Mouse (Mus musculus) embryonic facial prominence, embryonic 14.5 days (tissue): ENCODE measurements at regions not wholly inside any gene's neighbourhood (a gene's known extent, or its start where the extent isn't known, plus 50 kb on each side); places are given as distances from the start of the nearest gene placed in this dataset.

Experiments used
- ATAC-seq: fragments of 200-750 bp; cut with Nextera tagmentation; 2 replicates; pipeline ENCODE4 v1.8.0; 2017; ENCODE audit warnings: low read depth, moderate number of reproducible peaks, moderate TSS enrichment
- DNase-seq: peaks from one replicate; pipeline ENCODE4 v3.0.0-alpha.2; 2015; ENCODE audit warnings: low spot score
- H3K27ac ChIP-seq: fragments of 300-500 bp; sonication (generic); replicated peaks from 2 replicates; pipeline ENCODE4 v1.5.1; 2014; ENCODE audit warnings: low read depth, mild to moderate bottlenecking, low read length, moderate library complexity
- H3K27me3 ChIP-seq: fragments of 300-500 bp; sonication (generic); replicated peaks from 2 replicates; pipeline ENCODE4 v1.6.1; 2014; ENCODE audit warnings: low read length; ENCODE audit not compliant: control insufficient read depth, insufficient read depth
- H3K36me3 ChIP-seq: fragments of 300-500 bp; sonication (generic); 2 replicates; pipeline ENCODE4 v1.6.1; 2014; ENCODE audit warnings: low read length, mixed read lengths; ENCODE audit not compliant: control insufficient read depth, insufficient read depth
- H3K4me1 ChIP-seq: fragments of 300-500 bp; sonication (generic); 2 replicates; pipeline ENCODE4 v1.6.1; 2014; ENCODE audit warnings: antibody characterized with exemption, low read length; ENCODE audit not compliant: control insufficient read depth, insufficient read depth
- H3K4me2 ChIP-seq: fragments of 300-500 bp; sonication (generic); 2 replicates; pipeline ENCODE4 v1.6.1; 2014; ENCODE audit warnings: low read depth, mild to moderate bottlenecking, low read length, moderate library complexity, mixed read lengths
- H3K4me3 ChIP-seq: fragments of 300-500 bp; sonication (generic); 2 replicates; pipeline ENCODE4 v1.5.1; 2014; ENCODE audit warnings: low read depth, mild to moderate bottlenecking, low read length
- H3K9ac ChIP-seq: fragments of 300-500 bp; sonication (generic); 2 replicates; pipeline ENCODE4 v1.6.1; 2014; ENCODE audit warnings: low read depth, mild to moderate bottlenecking, low read length, moderate library complexity, mixed read lengths
- H3K9me3 ChIP-seq: fragments of 300-500 bp; sonication (generic); 2 replicates; pipeline ENCODE4 v1.6.1; 2016; ENCODE audit warnings: low read length; ENCODE audit not compliant: control insufficient read depth
- WGBS: fragments of 180-500 bp; shearing (Covaris S2); extraction: QIAGEN DNeasy Blood & Tissue Kit; methylation state at CpG from one replicate; pipeline ENCODE4 v1.1.7; 2014; 5-methylcytosine and 5-hydroxymethylcytosine counted together

DNA sequence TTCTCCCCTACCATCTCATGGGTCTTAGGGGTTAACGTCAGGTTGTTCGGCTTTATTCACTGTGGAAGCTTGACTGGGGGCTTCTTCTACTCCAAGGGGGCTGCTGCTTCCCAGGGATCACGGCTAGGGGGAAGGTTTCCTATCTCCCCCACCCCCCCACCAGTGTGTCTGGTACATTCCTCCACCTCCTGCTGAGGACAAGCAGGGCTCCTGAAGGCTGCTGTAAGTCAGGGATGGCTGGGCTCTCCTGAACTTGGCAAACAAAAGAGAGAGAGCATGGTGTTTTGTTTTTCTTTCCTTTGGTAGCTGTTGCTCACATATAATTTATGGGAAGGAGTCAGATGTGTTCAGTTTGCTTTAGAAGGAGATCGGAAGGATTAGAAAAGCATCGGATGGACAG is 54.7 kb upstream of the Commd3 start:
- 25% methylated on average over 5 of the region's 5 CpGs for WGBS
- no peak overlapping the region for H3K9ac ChIP-seq
- H3K4me3 ChIP-seq: no peak overlapping the region
- no peaks in the 10 kb centered on the region for H3K4me1 ChIP-seq
- ATAC-seq (no peak), DNase-seq (no peak)
- H3K4me2 ChIP-seq: no peak overlapping the region
- peaks cover 1% of the 10 kb centered on the region for H3K27me3 ChIP-seq
- H3K9me3 ChIP-seq: no peaks in the 10 kb centered on the region
- H3K27ac ChIP-seq: no peak overlapping the region
- H3K36me3 ChIP-seq: no peaks in the 10 kb centered on the region

- Histone ChIP-seq H3K4me3 (peak overlapping the region; percentile 48), H3K9ac (peak overlapping the region; percentile 51), H3K27ac (no peak overlapping the region), H3K9me3 (no peaks in the 10 kb centered on the region), H3K36me3 (no peaks in the 10 kb centered on the region), H3K27me3 (peaks cover 64% of the 10 kb centered on the region), H3K4me2 (peak overlapping the region; percentile 86), H3K4me1 (peaks cover 16% of the 10 kb centered on the region)
- WGBS: 7% methylated on average over 8 of the region's 10 CpGs
- ATAC-seq (no peak), DNase-seq (no peak)
Measured at GRCm38 (mm10) chr2:18609868-18610185, 62.4 kb upstream of the Commd3 start.

GRCm38 (mm10) chr2:18609075-18609867 is 62.9 kb upstream of the Commd3 start:
- DNase-seq: no peak
- peaks cover 16% of the 10 kb centered on the region for H3K4me1 ChIP-seq
- peak overlapping the region; percentile 86 for H3K4me2 ChIP-seq
- H3K36me3 ChIP-seq: no peaks in the 10 kb centered on the region
- peaks cover 67% of the 10 kb centered on the region for H3K27me3 ChIP-seq
- peak overlapping the region; percentile 51 for H3K9ac ChIP-seq
- WGBS: under 1% methylated on average over 37 of the region's 51 CpGs
- peak overlapping the region; percentile 48 for H3K4me3 ChIP-seq
- H3K27ac ChIP-seq: no peak overlapping the region
- H3K9me3 ChIP-seq: no peaks in the 10 kb centered on the region
- 0 out of 2 replicates have a peak, but pooled peaks have one; percentile 8 for ATAC-seq

DNA sequence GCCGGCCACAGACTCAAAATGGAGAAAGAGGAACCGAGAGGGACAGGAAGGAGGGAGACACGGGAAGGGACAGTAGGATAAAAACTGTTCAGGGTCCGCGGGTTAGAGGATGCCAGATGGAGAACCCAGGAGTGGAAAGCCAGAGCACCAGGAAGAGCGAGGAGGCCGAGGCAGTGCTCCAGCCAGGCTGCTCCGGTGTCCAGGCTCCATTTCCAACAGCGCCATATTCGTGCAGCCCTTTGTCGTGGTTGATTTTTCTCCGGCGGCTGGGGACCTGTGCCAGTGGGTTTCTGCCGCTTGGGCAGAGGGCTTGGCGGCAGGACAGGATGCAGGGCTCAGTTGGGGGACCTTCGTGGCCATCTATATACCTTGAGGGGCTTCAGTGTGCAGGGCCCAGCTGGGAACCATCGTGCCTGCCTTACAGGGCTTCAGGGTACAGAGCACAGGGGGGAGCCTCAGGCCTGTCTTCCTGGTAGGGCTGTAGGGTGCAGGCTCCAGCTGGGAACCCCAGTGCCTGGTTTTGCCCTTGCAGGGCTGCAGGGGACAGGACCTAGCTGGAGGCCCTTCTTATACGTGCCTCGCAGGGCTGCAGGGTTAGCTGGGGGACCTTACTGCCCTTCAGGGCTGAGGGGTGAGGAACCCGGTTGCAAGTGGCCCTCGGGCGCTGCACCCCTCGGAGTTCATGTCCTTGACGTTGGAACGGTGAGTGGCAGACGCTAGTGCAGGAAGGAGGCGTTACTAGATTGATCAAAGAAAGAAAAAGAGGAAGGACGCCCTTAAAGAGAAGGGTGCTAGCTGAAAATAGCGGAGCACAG is 63.7 kb upstream of the Commd3 start:
- Histone ChIP-seq H3K9me3 (no peaks in the 10 kb centered on the region), H3K36me3 (no peaks in the 10 kb centered on the region)
- WGBS: 0% methylated on average over 29 of the region's 29 CpGs

GRCm38 (mm10) chr2:18607586-18608259 is 64.5 kb upstream of the Commd3 start:
- Histone ChIP-seq H3K4me2 (peak overlapping the region; percentile 86), H3K4me3 (peak overlapping the region; percentile 48), H3K27me3 (peaks cover 68% of the 10 kb centered on the region), H3K9me3 (no peaks in the 10 kb centered on the region), H3K36me3 (no peaks in the 10 kb centered on the region), H3K9ac (peak overlapping the region; percentile 51), H3K4me1 (peaks cover 16% of the 10 kb centered on the region), H3K27ac (no peak overlapping the region)
- DNase-seq: no peak
- 0 out of 2 replicates have a peak, but pooled peaks have one; percentile 24 for ATAC-seq
- 1% methylated on average over 13 of the region's 14 CpGs for WGBS

More for the DNA sequence above, 63.7 kb upstream of the Commd3 start:
- peak overlapping the region; percentile 86 for H3K4me2 ChIP-seq
- peak overlapping the region; percentile 51 for H3K9ac ChIP-seq
- H3K4me3 ChIP-seq: peak overlapping the region; percentile 48
- DNase-seq: no peak
- no peak overlapping the region for H3K27ac ChIP-seq
- peaks cover 16% of the 10 kb centered on the region for H3K4me1 ChIP-seq
- H3K27me3 ChIP-seq: peaks cover 68% of the 10 kb centered on the region
- peak; percentile 86 for ATAC-seq

GRCm38 (mm10) chr2:18607088-18607487 is 65.1 kb upstream of the Commd3 start:
- Histone ChIP-seq H3K4me2 (peak overlapping the region; percentile 86), H3K9me3 (no peaks in the 10 kb centered on the region), H3K4me1 (peaks cover 16% of the 10 kb centered on the region), H3K27me3 (peaks cover 63% of the 10 kb centered on the region), H3K9ac (no peak overlapping the region), H3K27ac (no peak overlapping the region), H3K4me3 (peak overlapping the region; percentile 48; the same call in 1 of the 2 replicates), H3K36me3 (no peaks in the 10 kb centered on the region)
- 10% methylated on average over 6 of the region's 6 CpGs for WGBS
- no peak for ATAC-seq
- DNase-seq: no peak

DNA sequence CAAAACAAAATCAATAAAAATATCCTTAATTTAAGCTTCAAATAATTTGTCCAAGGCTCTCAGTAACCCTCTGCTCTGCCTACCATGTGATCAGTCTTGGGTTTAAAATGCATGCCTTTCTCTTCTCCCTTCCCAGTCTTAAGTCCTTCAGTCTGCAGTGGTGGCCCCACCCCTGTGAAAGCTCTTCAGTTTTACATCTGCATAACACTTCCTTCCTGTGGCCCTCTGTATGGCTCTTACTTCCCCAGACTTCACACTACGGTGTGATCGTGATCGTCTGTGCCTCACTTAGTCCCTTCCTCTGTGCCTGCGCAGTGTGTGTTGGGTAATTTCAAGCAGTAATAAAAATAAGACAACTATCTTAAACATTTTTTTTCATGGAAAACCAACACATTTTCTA is 80.0 kb upstream of the Commd3 start:
- no peak for ATAC-seq
- no peak for DNase-seq
- peaks cover 3% of the 10 kb centered on the region for H3K27me3 ChIP-seq
- H3K4me1 ChIP-seq: no peaks in the 10 kb centered on the region
- no peak overlapping the region for H3K4me3 ChIP-seq
- H3K9ac ChIP-seq: no peak overlapping the region
- no peak overlapping the region for H3K4me2 ChIP-seq
- H3K27ac ChIP-seq: no peak overlapping the region
- no peaks in the 10 kb centered on the region for H3K36me3 ChIP-seq
- WGBS: 67% methylated on average over 4 of the region's 4 CpGs
- no peaks in the 10 kb centered on the region for H3K9me3 ChIP-seq

DNA sequence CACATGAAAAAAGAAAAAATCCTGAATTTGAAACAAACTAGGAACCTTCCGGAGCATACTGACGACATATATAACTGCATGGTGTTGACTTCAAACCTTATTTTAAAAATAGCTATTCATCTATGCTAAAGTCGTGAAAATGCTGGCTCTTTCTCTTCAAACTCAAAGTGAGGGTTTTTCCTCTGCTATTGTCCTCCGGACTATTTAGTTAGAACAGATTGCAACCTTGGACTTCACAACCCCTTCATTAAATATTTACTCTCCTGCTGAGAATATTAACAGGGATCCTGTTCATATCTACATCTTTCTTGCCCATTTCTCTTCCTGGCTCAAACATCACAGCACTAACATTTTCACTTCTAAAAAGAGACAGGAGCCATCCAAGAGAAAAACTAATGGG is 84.0 kb upstream of the Commd3 start:
- no peak for DNase-seq
- no peaks in the 10 kb centered on the region for H3K4me1 ChIP-seq
- peaks cover 3% of the 10 kb centered on the region for H3K27me3 ChIP-seq
- H3K9ac ChIP-seq: peak overlapping the region; percentile 63
- H3K9me3 ChIP-seq: no peaks in the 10 kb centered on the region
- H3K4me3 ChIP-seq: peak overlapping the region; percentile 70
- no peak overlapping the region for H3K27ac ChIP-seq
- WGBS: under 1% methylated on average over 4 of the region's 4 CpGs
- no peak for ATAC-seq
- peak overlapping the region; percentile 70 for H3K4me2 ChIP-seq
- no peaks in the 10 kb centered on the region for H3K36me3 ChIP-seq
